Mouse (Mus musculus) G1E-ER4 (cell line): ENCODE measurements around the gene Zyg11b. TPM values are rescaled to one million over a fixed set of nuclear protein-coding genes. Genes with fewer than 3 reads are reported as not detected.

Source experiments
- GATA1 ChIP-seq: IDR thresholded peaks from one replicate; pipeline ENCODE4 v1.8.0; 2012; ENCODE audit warnings: low read length, inconsistent platforms
- polyA plus RNA-seq: library from polyadenylated mRNA; stranded (reverse); fragments of >175 nt; gene quantifications from 2 replicates; pipeline ENCODE4 v1.2.3, GENCODE M21; 2012

Gene Zyg11b
- polyA plus RNA-seq, 1 experiment, result 3.9 TPM

DNA sequence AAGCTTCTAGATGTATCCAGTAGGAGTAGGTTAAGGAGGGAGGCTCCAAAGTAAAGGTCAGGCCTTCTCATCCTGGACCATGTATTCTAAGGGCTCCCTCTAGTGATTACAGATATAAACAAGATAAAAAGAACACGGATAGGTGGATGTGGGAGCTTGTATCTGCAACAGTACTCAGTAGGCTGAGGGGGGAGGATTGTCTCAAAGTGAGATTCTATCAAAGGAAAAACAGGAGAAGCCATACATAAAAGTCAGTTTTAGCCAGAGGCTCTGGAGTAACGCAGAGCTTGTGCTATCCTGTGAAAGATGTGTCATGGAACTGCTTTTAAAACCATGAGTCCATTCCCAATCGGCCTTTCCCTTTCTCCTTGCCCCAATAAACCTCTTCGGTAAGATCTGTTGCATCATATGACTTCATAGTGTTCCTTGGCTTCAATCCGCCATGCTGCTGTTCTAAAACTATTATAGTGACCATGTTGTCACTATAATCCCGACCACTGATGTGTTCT is 26.2 kb upstream of the Zyg11b start:
- no peak for TF ChIP-seq GATA1

DNA sequence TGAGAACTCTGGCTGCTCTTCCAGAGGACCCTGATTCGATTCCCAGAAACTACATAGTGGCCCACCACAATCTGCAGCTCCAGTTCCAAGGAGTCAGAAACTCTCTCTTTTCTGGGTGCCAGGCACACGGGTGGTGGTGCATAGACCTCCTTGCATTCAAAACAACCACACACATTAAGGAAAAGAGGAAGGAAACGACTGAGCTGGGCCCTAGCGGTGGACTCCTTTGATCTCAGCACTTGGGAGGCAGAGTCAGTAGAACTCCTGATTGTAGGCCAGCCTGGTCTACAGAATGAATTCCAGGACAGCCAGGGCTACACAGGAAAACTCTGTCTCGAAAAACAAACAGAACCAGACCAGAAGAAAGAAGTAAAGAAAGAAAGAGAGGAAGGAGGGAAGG is 22.7 kb upstream of the Zyg11b start:
- TF ChIP-seq GATA1, result no peak

GRCm38 (mm10) chr4:108320627-108321380 is 19.9 kb upstream of the Zyg11b start:
- TF ChIP-seq GATA1, result no peak

DNA sequence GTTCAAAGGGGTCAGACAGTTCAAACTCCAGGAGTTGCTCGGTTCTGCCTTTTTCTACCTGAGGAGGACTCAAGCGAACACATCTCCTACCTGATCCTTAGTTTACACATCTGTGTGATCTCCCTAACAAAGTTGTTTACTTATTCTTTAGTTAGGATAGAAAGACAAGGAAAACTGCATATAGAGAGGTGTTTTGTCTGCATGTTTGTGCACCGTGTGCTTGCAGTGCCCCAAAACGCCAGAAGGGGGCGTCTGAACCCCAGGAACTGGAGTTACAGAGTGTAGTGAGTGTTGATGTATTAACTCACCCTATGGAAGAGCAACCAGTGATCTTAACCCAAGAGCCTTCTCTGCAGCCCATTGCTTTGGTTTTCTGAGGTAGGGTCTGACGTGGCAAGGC is 18.9 kb upstream of the Zyg11b start:
- no peak for TF ChIP-seq GATA1

GRCm38 (mm10) chr4:108318649-108319615 is 18.0 kb upstream of the Zyg11b start:
- TF ChIP-seq GATA1, result no peak

DNA sequence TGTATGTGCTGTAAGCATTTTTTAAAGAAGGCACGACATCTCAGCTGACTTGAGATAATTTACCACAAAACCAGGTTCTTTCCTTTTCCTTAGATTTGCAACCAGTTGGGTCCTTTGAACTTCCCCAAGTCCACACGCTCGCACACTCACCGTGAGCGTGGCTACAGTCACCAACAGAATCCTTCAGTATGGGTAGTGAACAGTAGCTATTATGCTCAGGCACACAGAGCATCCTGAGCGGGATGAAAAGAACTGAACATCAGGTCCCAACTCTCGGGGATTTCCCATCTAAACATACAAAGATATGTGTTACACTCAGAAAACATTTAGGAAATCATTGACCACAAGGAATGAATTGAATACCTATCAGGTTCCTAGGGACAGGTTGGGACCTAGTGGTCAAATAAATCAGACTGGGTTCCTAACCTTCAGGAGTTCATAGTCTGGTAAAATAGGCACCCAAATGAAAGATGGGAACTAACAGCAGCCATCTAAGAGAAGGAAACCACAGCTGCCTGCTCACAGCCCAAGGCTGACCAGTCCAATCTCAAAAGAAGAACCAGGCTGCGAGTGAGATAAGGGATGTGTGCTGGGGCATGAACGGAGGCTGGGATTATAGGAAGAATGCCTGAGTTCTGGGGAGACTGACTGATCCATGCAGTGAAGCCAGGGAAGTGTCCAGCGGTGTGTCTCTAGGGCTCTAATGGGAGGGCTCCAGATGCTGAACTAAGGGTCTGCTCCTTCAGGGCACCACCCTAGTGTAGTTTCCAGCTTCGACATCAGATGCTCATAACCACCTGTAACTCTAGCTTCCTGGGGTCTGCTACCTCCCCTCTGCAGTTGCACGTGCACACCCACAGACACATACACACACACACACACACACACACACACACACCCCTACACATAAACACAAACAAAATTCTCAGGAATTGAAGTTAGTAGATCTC is 17.0 kb upstream of the Zyg11b start:
- no peak for TF ChIP-seq GATA1

DNA sequence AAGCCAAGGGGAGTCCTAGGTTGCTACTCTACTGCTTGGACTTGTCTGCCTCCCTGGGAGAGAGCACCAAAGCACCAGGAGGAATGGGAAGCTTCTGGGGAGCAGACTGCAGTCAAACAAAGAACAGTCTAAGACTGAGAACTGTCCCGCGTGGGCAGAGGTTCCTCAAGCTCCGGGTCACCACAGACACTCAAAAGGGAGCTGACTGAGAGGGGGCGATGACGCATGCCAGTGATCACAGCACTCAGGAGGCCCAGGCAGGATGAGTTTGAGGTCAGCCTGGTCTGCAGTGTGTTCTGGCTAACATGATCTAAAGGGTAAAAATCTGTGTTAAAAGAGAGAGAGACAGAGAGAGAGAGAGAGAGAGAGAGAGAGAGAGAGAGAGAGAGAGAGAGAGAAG is 13.1 kb upstream of the Zyg11b start:
- TF ChIP-seq GATA1, result no peak

- no peak for TF ChIP-seq GATA1
These were observed 9.8 kb upstream of the Zyg11b start for GRCm38 (mm10) chr4:108310706-108311105.

DNA sequence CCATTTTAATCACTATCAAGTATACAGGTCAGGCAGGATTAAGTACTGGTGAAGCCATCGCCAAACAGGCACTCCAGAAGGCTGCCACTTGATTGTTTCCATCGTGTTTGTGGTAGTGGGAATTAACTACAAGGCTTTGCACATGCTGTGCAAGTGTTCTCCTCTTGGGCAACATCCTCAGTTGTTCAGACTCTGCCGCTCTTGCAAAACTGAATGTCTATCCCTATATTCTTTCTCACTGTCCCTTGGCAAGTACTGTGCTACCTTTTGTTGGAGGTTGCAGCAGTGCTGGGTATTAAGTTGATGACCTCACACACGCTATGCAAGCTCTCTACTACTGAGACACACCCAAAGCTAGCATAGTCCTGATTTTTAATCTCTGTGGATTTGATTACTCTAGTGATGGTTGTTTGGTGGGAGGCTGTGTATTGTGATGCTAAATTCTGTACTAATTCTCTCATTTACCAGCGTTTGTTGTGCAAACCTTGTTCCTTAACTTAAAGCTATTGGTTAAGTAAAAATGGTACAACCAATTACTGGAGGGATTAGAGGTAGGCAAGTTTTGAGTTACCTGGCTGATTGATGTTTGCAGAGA is 1.5 kb upstream of the Zyg11b start:
- no peak for TF ChIP-seq GATA1

- no peak for TF ChIP-seq GATA1
These were observed 630 bp downstream of the Zyg11b start for GRCm38 (mm10) chr4:108300266-108300665.

DNA sequence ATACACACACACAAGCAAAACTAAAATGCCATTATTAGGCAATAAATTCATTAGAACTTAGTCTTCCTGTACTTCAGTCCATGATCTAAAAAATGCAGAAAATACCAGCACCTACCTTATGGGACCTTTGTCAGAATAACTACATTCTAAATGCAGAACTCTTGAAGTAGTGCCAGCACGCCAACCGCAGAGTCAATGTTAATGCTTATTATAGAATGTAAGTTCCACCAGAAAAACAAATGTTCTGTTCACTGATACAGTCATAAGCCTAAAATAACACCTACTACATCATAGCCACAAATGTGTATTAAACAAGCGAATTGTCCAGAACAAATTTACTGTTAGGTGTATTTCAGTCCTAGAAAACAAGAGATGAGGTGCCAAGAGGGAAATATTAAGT is 23.9 kb downstream of the Zyg11b start:
- no peak for TF ChIP-seq GATA1

- no peak for TF ChIP-seq GATA1
These were observed 28.6 kb downstream of the Zyg11b start for GRCm38 (mm10) chr4:108272286-108272685.

DNA sequence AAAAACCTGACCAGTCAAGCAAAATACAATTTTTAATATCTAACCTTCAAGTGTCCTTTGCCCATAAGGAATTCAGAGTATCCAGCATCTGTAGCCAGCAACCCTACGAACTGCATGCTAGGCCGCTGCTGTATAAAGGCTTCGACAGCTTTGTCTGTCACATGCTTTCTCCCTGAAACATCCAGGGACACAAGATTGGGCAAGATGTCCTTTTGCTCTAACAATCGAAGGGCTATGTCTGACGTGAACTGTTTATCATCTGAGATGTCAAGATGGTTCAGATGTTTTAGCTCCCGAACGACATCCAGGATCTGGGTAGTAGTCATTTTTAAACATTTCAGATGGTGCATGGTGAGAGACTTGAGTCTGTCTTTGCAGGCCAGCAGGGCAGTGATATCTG is 35.1 kb downstream of the Zyg11b start:
- TF ChIP-seq GATA1, result no peak

- no peak for TF ChIP-seq GATA1
These were observed 47.6 kb downstream of the Zyg11b start for GRCm38 (mm10) chr4:108253317-108253716.

DNA sequence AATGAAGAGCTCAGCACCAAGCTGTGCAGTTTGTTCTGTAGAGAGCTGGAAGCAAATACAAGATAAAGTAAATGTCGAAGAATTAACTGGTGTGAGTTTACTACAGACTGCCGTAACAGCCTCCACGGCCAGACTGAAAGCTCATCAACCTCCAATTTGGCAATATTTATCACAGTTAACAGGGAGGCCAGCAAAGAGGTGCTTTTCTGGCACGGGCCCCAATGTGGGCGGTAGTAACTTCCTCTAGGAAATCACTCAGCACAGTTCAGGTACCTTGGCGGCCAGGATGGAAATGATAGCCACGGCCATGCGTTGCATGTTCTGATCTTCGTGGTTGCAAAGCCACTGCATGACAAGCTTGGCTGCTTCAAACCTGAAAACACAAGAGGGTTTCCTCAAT is 50.4 kb downstream of the Zyg11b start:
- TF ChIP-seq GATA1, result no peak
